Mouse (Mus musculus) midbrain, embryonic 16.5 days (tissue): Measurements from ENCODE around the gene Vps4a. TPM values are rescaled to one million over a fixed set of nuclear protein-coding genes. Genes with fewer than 3 reads are reported as not detected.
A peak's percentile ranks its signal among the peaks of the same experiment; 100 is the strongest.
"Not testable (repeated sequence)": the region's sequence is repeated elsewhere in the genome, so short reads cannot be mapped to it uniquely, and the experiment has no call there.

Experiments used
- ATAC-seq: fragments of 200-750 bp; cut with Nextera tagmentation; 2 replicates; pipeline ENCODE4 v1.8.0; 2017; ENCODE audit warnings: moderate TSS enrichment
- H3K27ac ChIP-seq: fragments of 300-500 bp; sonication (generic); 2 replicates; pipeline ENCODE4 v1.5.1; 2014; ENCODE audit warnings: mild to moderate bottlenecking, low read length, mixed read lengths
- H3K27me3 ChIP-seq: fragments of 300-500 bp; sonication (generic); 2 replicates; pipeline ENCODE4 v1.6.1; 2014; ENCODE audit warnings: low read depth, low read length, mixed read lengths; ENCODE audit not compliant: control insufficient read depth, insufficient read depth
- H3K36me3 ChIP-seq: fragments of 300-500 bp; sonication (generic); 2 replicates; pipeline ENCODE4 v1.6.1; 2014; ENCODE audit warnings: mild to moderate bottlenecking, low read length, moderate library complexity, mixed read lengths; ENCODE audit not compliant: control insufficient read depth, insufficient read depth
- H3K4me1 ChIP-seq: fragments of 300-500 bp; sonication (generic); 2 replicates; pipeline ENCODE4 v1.6.1; 2014; ENCODE audit warnings: mild to moderate bottlenecking, low read length, mixed read lengths; ENCODE audit not compliant: control insufficient read depth, insufficient read depth
- H3K4me2 ChIP-seq: fragments of 300-500 bp; sonication (generic); 2 replicates; pipeline ENCODE4 v1.6.1; 2014; ENCODE audit warnings: mild to moderate bottlenecking, low read length, mixed read lengths
- H3K4me3 ChIP-seq: fragments of 300-500 bp; sonication (generic); 2 replicates; pipeline ENCODE4 v1.5.1; 2014; ENCODE audit warnings: low read depth, mild to moderate bottlenecking, low read length, moderate library complexity, mixed read lengths
- H3K9ac ChIP-seq: fragments of 300-500 bp; sonication (generic); 2 replicates; pipeline ENCODE4 v1.6.1; 2014; ENCODE audit warnings: low read depth, low read length, mixed read lengths
- H3K9me3 ChIP-seq: fragments of 300-500 bp; sonication (generic); replicated peaks from 2 replicates; pipeline ENCODE4 v1.6.1; 2014; ENCODE audit warnings: mild to moderate bottlenecking, low read length, mixed read lengths; ENCODE audit not compliant: control insufficient read depth, poor library complexity, severe bottlenecking
- WGBS: fragments of 180-500 bp; shearing (Covaris S2); extraction: QIAGEN DNeasy Blood & Tissue Kit; methylation state at CpG from one replicate; pipeline ENCODE4 v1.1.7; 2014; 5-methylcytosine and 5-hydroxymethylcytosine counted together
- polyA plus RNA-seq: library from polyadenylated mRNA; unstranded; fragments of >200 nt; fragmentation: Nextera tagmentation; extraction: Ambion mirVana; gene quantifications from 2 replicates; pipeline ENCODE4 v1.2.1, GENCODE M21; 2015

The Vps4a gene
- polyA plus RNA-seq, 1 experiment from 2014 or later = 166 TPM

GRCm38 (mm10) chr8:107007795-107008194 lies 23.2 kb upstream of the Vps4a start:
- H3K4me3 ChIP-seq = no peak overlapping the region
- H3K9ac ChIP-seq = no peak overlapping the region
- H3K27ac ChIP-seq = no peak overlapping the region
- no peaks in the 10 kb centered on the region for H3K9me3 ChIP-seq
- no peak overlapping the region for H3K4me2 ChIP-seq
- H3K4me1 ChIP-seq = no peaks in the 10 kb centered on the region
- H3K36me3 ChIP-seq = peaks cover 6% of the 10 kb centered on the region
- WGBS = 94% methylated on average over 3 of the region's 3 CpGs
- ATAC-seq = no peak
- H3K27me3 ChIP-seq = no peaks in the 10 kb centered on the region

GRCm38 (mm10) chr8:107012666-107013065 lies 18.4 kb upstream of the Vps4a start:
- 94% methylated on average over 2 of the region's 2 CpGs for WGBS
- no peaks in the 10 kb centered on the region for H3K9me3 ChIP-seq
- H3K27me3 ChIP-seq = no peaks in the 10 kb centered on the region
- no peak overlapping the region for H3K27ac ChIP-seq
- no peak overlapping the region for H3K4me3 ChIP-seq
- no peak overlapping the region for H3K4me2 ChIP-seq
- H3K9ac ChIP-seq = no peak overlapping the region
- peaks cover 6% of the 10 kb centered on the region for H3K36me3 ChIP-seq
- H3K4me1 ChIP-seq = no peaks in the 10 kb centered on the region
- ATAC-seq = no peak

DNA sequence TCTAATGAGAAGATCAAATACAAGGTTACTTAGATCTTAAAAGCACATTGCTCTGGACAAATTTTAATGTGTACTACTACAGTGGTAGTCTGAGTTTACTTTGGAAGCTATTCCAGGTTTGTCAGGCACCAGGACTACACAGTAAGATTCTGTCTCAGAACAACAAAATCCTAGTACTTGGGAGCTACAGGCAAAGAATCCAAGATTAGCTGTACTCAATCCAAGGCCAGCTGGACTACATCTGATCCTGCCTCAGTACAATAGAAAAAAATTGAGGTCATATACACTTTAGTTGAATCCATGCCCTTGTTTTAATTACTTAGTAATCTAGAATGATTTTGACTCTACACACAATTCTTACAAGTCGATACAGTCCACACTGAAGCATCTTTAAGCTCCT lies 16.1 kb upstream of the Vps4a start:
- H3K4me3 ChIP-seq = no peak overlapping the region
- no peak overlapping the region for H3K9ac ChIP-seq
- H3K27ac ChIP-seq = no peak overlapping the region
- WGBS = 95% methylated on average over 1 of the region's 1 CpGs
- H3K9me3 ChIP-seq = no peaks in the 10 kb centered on the region
- H3K27me3 ChIP-seq = no peaks in the 10 kb centered on the region
- H3K36me3 ChIP-seq = peaks cover 3% of the 10 kb centered on the region
- no peak overlapping the region for H3K4me2 ChIP-seq
- H3K4me1 ChIP-seq = no peaks in the 10 kb centered on the region
- no peak for ATAC-seq

DNA sequence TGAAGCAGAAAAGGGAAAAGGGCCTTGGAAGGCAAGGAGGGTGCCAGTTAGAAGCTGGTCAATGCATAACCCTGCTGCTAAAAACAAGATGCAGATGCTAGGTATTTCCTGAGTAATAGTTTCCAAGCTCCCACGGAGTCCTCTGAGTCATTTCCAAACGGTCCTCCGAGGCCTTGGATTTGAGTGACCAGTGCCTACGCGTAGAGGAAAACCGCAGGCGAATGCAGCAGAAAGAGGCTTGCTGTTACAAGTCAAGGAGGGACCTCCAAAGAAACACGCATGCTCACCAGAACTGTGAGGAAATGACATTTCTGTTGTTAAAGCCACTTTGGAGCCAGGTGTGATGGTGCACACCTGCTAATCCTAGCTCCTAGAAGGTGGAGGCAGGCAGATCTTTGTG lies 7.5 kb upstream of the Vps4a start:
- H3K27ac ChIP-seq = no peak overlapping the region
- H3K36me3 ChIP-seq = no peaks in the 10 kb centered on the region
- H3K9me3 ChIP-seq = no peaks in the 10 kb centered on the region
- 91% methylated on average over 8 of the region's 8 CpGs for WGBS
- no peaks in the 10 kb centered on the region for H3K27me3 ChIP-seq
- ATAC-seq = no peak
- no peak overlapping the region for H3K4me3 ChIP-seq
- H3K4me1 ChIP-seq = no peaks in the 10 kb centered on the region
- H3K9ac ChIP-seq = no peak overlapping the region
- H3K4me2 ChIP-seq = no peak overlapping the region

- H3K4me2 ChIP-seq = no peak overlapping the region
- H3K4me1 ChIP-seq = peaks cover 20% of the 10 kb centered on the region
- H3K9me3 ChIP-seq = no peaks in the 10 kb centered on the region
- H3K4me3 ChIP-seq = no peak overlapping the region
- H3K27ac ChIP-seq = no peak overlapping the region
- 86% methylated on average over 3 of the region's 3 CpGs for WGBS
- no peak for ATAC-seq
- H3K36me3 ChIP-seq = no peaks in the 10 kb centered on the region
- no peaks in the 10 kb centered on the region for H3K27me3 ChIP-seq
- no peak overlapping the region for H3K9ac ChIP-seq
These were observed 1.7 kb upstream of the Vps4a start for GRCm38 (mm10) chr8:107029310-107029709.

DNA sequence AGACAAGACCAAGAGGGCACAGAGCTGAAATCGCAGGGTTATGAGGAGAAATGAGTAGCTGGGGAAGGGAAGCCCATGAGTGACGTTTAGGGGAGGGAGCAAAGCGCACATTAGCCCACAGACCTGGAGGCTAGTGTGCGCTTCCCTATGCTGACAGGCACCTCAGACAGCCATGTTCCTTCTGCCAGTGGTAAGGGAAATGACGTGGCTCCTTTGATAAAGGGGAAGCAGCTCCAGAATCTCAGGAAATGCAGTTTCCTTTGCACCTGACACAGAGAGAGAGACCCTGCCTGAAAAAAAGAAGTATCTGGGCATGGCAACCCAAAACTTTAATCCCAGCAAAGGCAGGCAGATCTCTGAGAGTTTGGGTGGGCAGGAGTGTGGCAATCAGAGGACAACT lies 964 bp upstream of the Vps4a start:
- no peak overlapping the region for H3K9ac ChIP-seq
- ATAC-seq = no peak
- no peak overlapping the region for H3K27ac ChIP-seq
- H3K27me3 ChIP-seq = no peaks in the 10 kb centered on the region
- WGBS = 77% methylated on average over 5 of the region's 5 CpGs
- H3K4me3 ChIP-seq = no peak overlapping the region
- H3K36me3 ChIP-seq = no peaks in the 10 kb centered on the region
- peaks cover 23% of the 10 kb centered on the region for H3K4me1 ChIP-seq
- no peak overlapping the region for H3K4me2 ChIP-seq
- H3K9me3 ChIP-seq = no peaks in the 10 kb centered on the region

- H3K9ac ChIP-seq = peak overlapping the region; percentile 97
- H3K4me2 ChIP-seq = peak overlapping the region; percentile 87
- peak overlapping the region; percentile 94 for H3K4me3 ChIP-seq
- no peaks in the 10 kb centered on the region for H3K27me3 ChIP-seq
- no peaks in the 10 kb centered on the region for H3K9me3 ChIP-seq
- H3K4me1 ChIP-seq = peaks cover 23% of the 10 kb centered on the region
- peak; percentile 29 for ATAC-seq
- WGBS = 0% methylated on average over 35 of the region's 40 CpGs
- peaks cover 1% of the 10 kb centered on the region; the same call in 1 of the 2 replicates for H3K36me3 ChIP-seq
- peak overlapping the region; percentile 79 for H3K27ac ChIP-seq
These were observed 612 bp downstream of the Vps4a start for GRCm38 (mm10) chr8:107031577-107032090.

- not testable (repeated sequence) for H3K27ac ChIP-seq, H3K27me3 ChIP-seq, H3K9ac ChIP-seq, H3K4me2 ChIP-seq, ATAC-seq, H3K36me3 ChIP-seq, H3K4me3 ChIP-seq, H3K9me3 ChIP-seq
- peaks cover 23% of the 10 kb centered on the region for H3K4me1 ChIP-seq
- WGBS = 93% methylated on average over 2 of the region's 2 CpGs
These were observed 2.6 kb downstream of the Vps4a start for GRCm38 (mm10) chr8:107033609-107034008.

DNA sequence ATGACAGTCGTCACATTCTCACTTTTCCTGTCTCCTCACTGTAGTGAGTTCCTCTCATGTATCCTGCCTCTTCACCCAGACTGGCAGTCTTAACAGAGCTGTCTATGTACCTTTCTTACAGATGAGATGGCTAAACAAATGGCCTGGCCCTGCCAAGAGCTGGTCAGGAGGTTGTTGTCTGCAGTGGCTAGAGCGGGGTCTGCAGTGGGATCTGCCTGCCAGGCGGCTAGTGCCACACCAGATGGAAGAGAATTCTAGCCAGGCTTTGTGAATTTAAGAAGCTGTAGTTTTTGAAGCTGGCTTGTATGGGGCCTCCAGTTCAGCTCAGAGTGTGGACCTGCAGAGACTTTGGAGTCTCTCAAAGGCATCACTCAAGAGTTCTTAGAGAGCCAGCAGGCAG lies 4.6 kb downstream of the Vps4a start:
- Histone ChIP-seq H3K27ac (no peak overlapping the region), H3K9me3 (no peaks in the 10 kb centered on the region), H3K4me1 (peaks cover 23% of the 10 kb centered on the region), H3K36me3 (peaks cover 19% of the 10 kb centered on the region), H3K27me3 (no peaks in the 10 kb centered on the region), H3K4me2 (no peak overlapping the region), H3K9ac (no peak overlapping the region), H3K4me3 (no peak overlapping the region)
- 90% methylated on average over 3 of the region's 3 CpGs for WGBS
- ATAC-seq = no peak
